Comparison of ENCODE assay signal across 24 mouse cellular contexts in the genomic region with DNA sequence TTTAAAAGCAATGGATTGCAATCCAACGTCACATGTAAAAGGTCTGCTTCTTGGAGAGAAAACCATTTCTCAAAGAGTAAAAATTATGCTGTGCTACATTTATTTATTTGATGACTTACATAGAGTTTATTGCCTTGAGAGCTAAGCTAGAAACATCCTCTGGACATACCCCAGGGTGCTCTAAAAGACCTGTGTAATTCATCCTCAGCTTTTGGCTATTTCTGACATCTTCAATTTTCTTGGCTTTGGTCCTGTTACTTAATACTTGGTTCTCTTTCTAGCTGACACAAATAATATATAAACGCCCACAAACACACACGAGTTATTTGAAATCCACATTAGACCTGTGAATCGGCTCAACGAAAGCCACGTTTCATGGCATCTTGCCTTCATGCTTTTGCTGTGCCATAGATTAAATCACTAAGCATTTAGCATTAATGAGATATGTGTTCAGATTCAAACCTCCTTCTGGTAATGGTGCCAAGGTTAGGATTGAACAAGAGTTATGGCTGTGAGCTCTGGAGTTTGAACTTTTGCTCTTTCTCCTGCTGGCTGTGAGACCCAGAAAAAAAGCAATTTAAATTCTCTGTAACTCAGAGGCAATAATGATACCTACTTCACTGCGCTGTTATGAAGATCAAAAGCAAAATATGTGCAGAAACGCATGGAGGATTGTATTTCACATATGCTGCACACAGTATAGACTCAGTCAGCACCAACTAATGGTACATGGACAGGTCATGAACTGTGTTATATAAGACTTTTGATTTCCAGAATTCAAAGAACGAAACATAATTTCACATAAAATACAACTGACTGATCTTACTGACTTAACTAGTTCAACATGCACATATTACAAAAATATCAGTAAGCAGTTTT.
"Had no signal": no experiment of that assay in that cellular context is flagged by ENCODE, and none has a peak within 500 bp of the region (broad histone marks: within the 10 kb centered on the region; RNA-seq: fewer than 3 reads in every experiment).

No protein-coding gene starts in this region.

- H3K4me2 ChIP-seq: heart, embryonic 12.5 days; hindbrain, embryonic 13.5 days; hindbrain, embryonic 15.5 days; kidney, embryonic 15.5 days; limb, embryonic 12.5 days; liver, embryonic 12.5 days had no signal

- H3K9me3 ChIP-seq: heart, embryonic 10.5 days; heart, embryonic 12.5 days; hindbrain, embryonic 13.5 days; hindbrain, embryonic 15.5 days; kidney, embryonic 15.5 days; limb, embryonic 12.5 days; liver, embryonic 12.5 days had no signal

- H3K4me3 ChIP-seq: gastrocnemius, adult 2 months; heart, adult 2 months; heart, embryonic 10.5 days; heart, embryonic 12.5 days; hindbrain, embryonic 13.5 days; hindbrain, embryonic 15.5 days; kidney, embryonic 15.5 days; limb, embryonic 12.5 days; liver, embryonic 12.5 days had no signal

- H3K4me1 ChIP-seq: heart, embryonic 10.5 days; heart, embryonic 12.5 days; hindbrain, embryonic 13.5 days; hindbrain, embryonic 15.5 days; kidney, embryonic 15.5 days; limb, embryonic 12.5 days; liver, embryonic 12.5 days had no signal

- H3K27ac ChIP-seq: gastrocnemius, adult 2 months; heart, adult 2 months; heart, embryonic 10.5 days; hindbrain, embryonic 13.5 days; hindbrain, embryonic 15.5 days; hindbrain, postnatal 0 days; kidney, embryonic 15.5 days; kidney, postnatal 0 days; limb, embryonic 12.5 days; liver, embryonic 12.5 days; liver, embryonic 14.5 days had no signal

- H3K36me3 ChIP-seq: heart, embryonic 10.5 days; heart, embryonic 12.5 days; hindbrain, embryonic 13.5 days; hindbrain, embryonic 15.5 days; kidney, embryonic 15.5 days; limb, embryonic 12.5 days; liver, embryonic 12.5 days had no signal

- H3K9ac ChIP-seq: heart, embryonic 12.5 days; hindbrain, embryonic 13.5 days; hindbrain, embryonic 15.5 days; kidney, embryonic 15.5 days; limb, embryonic 12.5 days; liver, embryonic 12.5 days; liver, embryonic 14.5 days had no signal

- ATAC-seq: hindbrain, postnatal 0 days; intestine, embryonic 16.5 days; liver, embryonic 12.5 days had no signal

- DNase-seq: gastrocnemius, adult 2 months; gastrocnemius, postnatal 10 days; gastrocnemius, postnatal 25 days; heart, adult 2 months; heart, postnatal 10 days; heart, postnatal 4 days; kidney, adult 11 months; kidney, adult 2 months; kidney, adult 9 months; kidney, postnatal 14 days; kidney, postnatal 36 days; layer of hippocampus, adult 9-11 months; layer of hippocampus, postnatal 36 days had no signal

- H3K27me3 ChIP-seq: heart, embryonic 12.5 days; hindbrain, embryonic 13.5 days; hindbrain, embryonic 15.5 days; kidney, embryonic 15.5 days; limb, embryonic 12.5 days; liver, embryonic 12.5 days had no signal
